Mouse (Mus musculus) layer of hippocampus, adult 11-12 months (tissue): ENCODE measurements around the gene Asic2.

Experiments
- DNase-seq: peaks from one replicate; pipeline ENCODE4 v3.0.0; 2022; ENCODE audit warnings: low spot score

Gene Asic2

GRCm38 (mm10) chr11:81454921-81455320 is 513.3 kb downstream of the Asic2 start:
- DNase-seq, result no peak

GRCm38 (mm10) chr11:81454111-81454510 is 514.1 kb downstream of the Asic2 start:
- no peak for DNase-seq

- no peak for DNase-seq
These were observed 519.0 kb downstream of the Asic2 start for GRCm38 (mm10) chr11:81449271-81449705.

- DNase-seq, result no peak
These were observed 521.9 kb downstream of the Asic2 start for GRCm38 (mm10) chr11:81446347-81446746.

- DNase-seq, result no peak
These were observed 541.4 kb downstream of the Asic2 start for GRCm38 (mm10) chr11:81426857-81427256.

GRCm38 (mm10) chr11:81419112-81419511 is 549.1 kb downstream of the Asic2 start:
- no peak for DNase-seq

- no peak for DNase-seq
These were observed 550.2 kb downstream of the Asic2 start for GRCm38 (mm10) chr11:81418027-81418426.

GRCm38 (mm10) chr11:81416319-81416718 is 551.9 kb downstream of the Asic2 start:
- DNase-seq, result peak; percentile 11

GRCm38 (mm10) chr11:81414596-81414995 is 553.7 kb downstream of the Asic2 start:
- no peak for DNase-seq

- no peak for DNase-seq
These were observed 557.0 kb downstream of the Asic2 start for GRCm38 (mm10) chr11:81411251-81411650.

- DNase-seq, result no peak
These were observed 562.3 kb downstream of the Asic2 start for GRCm38 (mm10) chr11:81405951-81406350.

- DNase-seq, result no peak
These were observed 566.0 kb downstream of the Asic2 start for GRCm38 (mm10) chr11:81402263-81402662.

GRCm38 (mm10) chr11:81392855-81393254 is 575.4 kb downstream of the Asic2 start:
- DNase-seq, result no peak

GRCm38 (mm10) chr11:81386185-81386584 is 582.1 kb downstream of the Asic2 start:
- no peak for DNase-seq

GRCm38 (mm10) chr11:81385547-81385946 is 582.7 kb downstream of the Asic2 start:
- DNase-seq, result no peak

- DNase-seq, result peak; percentile 63
These were observed 593.4 kb downstream of the Asic2 start for GRCm38 (mm10) chr11:81374841-81375240.

- no peak for DNase-seq
These were observed 594.1 kb downstream of the Asic2 start for GRCm38 (mm10) chr11:81374003-81374710.

GRCm38 (mm10) chr11:81371545-81371944 is 596.7 kb downstream of the Asic2 start:
- DNase-seq, result no peak

- no peak for DNase-seq
These were observed 597.8 kb downstream of the Asic2 start for GRCm38 (mm10) chr11:81370426-81370810.

GRCm38 (mm10) chr11:81369497-81370425 is 598.5 kb downstream of the Asic2 start:
- no peak for DNase-seq

GRCm38 (mm10) chr11:81364442-81364841 is 603.8 kb downstream of the Asic2 start:
- no peak for DNase-seq

GRCm38 (mm10) chr11:81362461-81362860 is 605.8 kb downstream of the Asic2 start:
- DNase-seq, result no peak

GRCm38 (mm10) chr11:81361040-81361439 is 607.2 kb downstream of the Asic2 start:
- DNase-seq, result no peak
